Mouse (Mus musculus) liver, adult 2 months (tissue): ENCODE results near the gene Rdh5. TPM values are rescaled to one million over a fixed set of nuclear protein-coding genes. Genes with fewer than 3 reads are reported as not detected.

Experiments used
- DNase-seq: peaks from one replicate; pipeline ENCODE4 v3.0.0-alpha.2; 2011; ENCODE audit warnings: low read depth, low spot score; ENCODE audit errors: extremely low read depth
- H3K27ac ChIP-seq: fragments of 200-500 bp; replicated peaks from 2 replicates; pipeline ENCODE4 v1.5.1; 2012; ENCODE audit warnings: low read depth, mild to moderate bottlenecking, control low read depth, inconsistent platforms, low read length; ENCODE audit not compliant: insufficient read depth
- H3K27me3 ChIP-seq: fragments of 200-500 bp; 2 replicates; pipeline ENCODE4 v1.6.1; 2012; ENCODE audit warnings: mild to moderate bottlenecking, moderate library complexity, low read length, inconsistent platforms; ENCODE audit not compliant: control insufficient read depth, insufficient read depth
- H3K36me3 ChIP-seq: fragments of 200-500 bp; 2 replicates; pipeline ENCODE4 v1.6.1; 2012; ENCODE audit warnings: low read length, inconsistent platforms; ENCODE audit not compliant: control insufficient read depth, insufficient read depth
- H3K4me1 ChIP-seq: fragments of 200-500 bp; 2 replicates; pipeline ENCODE4 v1.6.1; 2011; ENCODE audit warnings: low read length; ENCODE audit not compliant: control insufficient read depth, insufficient read depth
- H3K4me3 ChIP-seq: fragments of 200-500 bp; 2 replicates; pipeline ENCODE4 v1.5.1; 2011; ENCODE audit warnings: low read depth, mild to moderate bottlenecking, control low read depth, low read length, moderate library complexity; ENCODE audit not compliant: insufficient read depth
- H3K79me2 ChIP-seq: fragments of 200-500 bp; 2 replicates; pipeline ENCODE4 v1.6.1; 2012; ENCODE audit warnings: inconsistent platforms, mild to moderate bottlenecking, low read length, moderate library complexity; ENCODE audit not compliant: control insufficient read depth, insufficient read depth
- H3K9ac ChIP-seq: fragments of 200-500 bp; 2 replicates; pipeline ENCODE4 v1.6.1; 2012; ENCODE audit warnings: low read depth, mild to moderate bottlenecking, control low read depth, inconsistent platforms, low read length
- CTCF ChIP-seq: fragments of 200-500 bp; IDR thresholded peaks from 2 replicates; pipeline ENCODE4 v1.5.1; 2011; ENCODE audit warnings: low read depth, low read length, control low read depth
- POLR2A ChIP-seq: fragments of 200-500 bp; IDR thresholded peaks from 2 replicates; pipeline ENCODE4 v1.6.1; 2011; ENCODE audit warnings: low read length, control low read depth; ENCODE audit not compliant: insufficient read depth; ENCODE audit errors: extremely low read depth
- WGBS: fragments of 180-500 bp; shearing (Covaris S2); methylation state at CpG from one replicate; pipeline ENCODE4 v1.1.7; 2018; 5-methylcytosine and 5-hydroxymethylcytosine counted together
- polyA plus RNA-seq: library from polyadenylated mRNA; depleted of rRNA; stranded (reverse); fragments of >200 nt; gene quantifications from 2 replicates; pipeline ENCODE4 v1.2.3, GENCODE M21; 2012; rRNA removed
- total RNA-seq: library from RNA; depleted of rRNA; stranded (reverse); fragments of >200 nt; gene quantifications from 2 replicates; pipeline ENCODE4 v1.2.3, GENCODE M21; 2014; rRNA removed

Rdh5 gene
- total and polyA plus RNA-seq, 2 experiments: 33.8 to 86.2 TPM

- no peak for DNase-seq
- WGBS: 90% methylated on average over 5 of the region's 5 CpGs
- Histone ChIP-seq H3K27me3 (no peaks in the 10 kb centered on the region), H3K4me1 (no peaks in the 10 kb centered on the region), H3K27ac (no peak overlapping the region), H3K36me3 (peaks cover 11% of the 10 kb centered on the region), H3K9ac (no peak overlapping the region), H3K4me3 (no peak overlapping the region), H3K79me2 (no peaks in the 10 kb centered on the region)
- TF ChIP-seq POLR2A: no peak
- no peak for TF ChIP-seq CTCF
These were observed 40.6 kb downstream of the Rdh5 start for GRCm38 (mm10) chr10:128882067-128882466.

- WGBS: 94% methylated on average over 2 of the region's 2 CpGs
- H3K4me1 ChIP-seq: no peaks in the 10 kb centered on the region
These were observed 43.9 kb downstream of the Rdh5 start for GRCm38 (mm10) chr10:128878811-128879210.

GRCm38 (mm10) chr10:128878291-128878690, 44.4 kb downstream of the Rdh5 start:
- Histone ChIP-seq H3K36me3 (peaks cover 32% of the 10 kb centered on the region), H3K27ac (no peak overlapping the region), H3K4me1 (no peaks in the 10 kb centered on the region), H3K79me2 (no peaks in the 10 kb centered on the region), H3K4me3 (no peak overlapping the region), H3K9ac (no peak overlapping the region), H3K27me3 (no peaks in the 10 kb centered on the region)
- TF ChIP-seq CTCF (no peak), POLR2A (no peak)
- no peak for DNase-seq

More at GRCm38 (mm10) chr10:128878811-128879210, 43.9 kb downstream of the Rdh5 start:
- Histone ChIP-seq H3K9ac (no peak overlapping the region), H3K36me3 (peaks cover 27% of the 10 kb centered on the region), H3K27ac (no peak overlapping the region), H3K4me3 (no peak overlapping the region), H3K27me3 (no peaks in the 10 kb centered on the region), H3K79me2 (no peaks in the 10 kb centered on the region)
- DNase-seq: no peak
- TF ChIP-seq CTCF (no peak), POLR2A (no peak)

DNA sequence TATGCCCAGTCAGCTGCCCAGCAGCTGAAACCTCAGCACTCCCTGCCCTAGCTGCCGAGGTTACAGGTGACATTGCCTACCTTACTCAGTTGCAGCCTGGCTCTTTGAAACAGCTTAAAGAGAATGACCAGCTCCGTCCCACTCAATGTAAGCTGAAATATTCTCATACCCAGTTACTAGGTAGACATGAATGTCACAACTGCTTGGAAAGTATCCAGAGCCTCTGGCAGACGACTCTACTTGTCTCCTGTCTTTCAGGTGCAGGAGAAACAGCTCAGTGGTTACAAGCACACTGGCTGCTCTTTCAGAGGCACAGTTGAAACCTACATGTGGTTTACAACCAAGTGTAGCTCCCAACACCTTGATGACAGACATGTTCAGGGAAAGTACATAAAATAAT, 52.3 kb downstream of the Rdh5 start:
- DNase-seq: peak; percentile 62
- 39% methylated on average over 3 of the region's 3 CpGs for WGBS
- peaks cover 53% of the 10 kb centered on the region for H3K36me3 ChIP-seq

DNA sequence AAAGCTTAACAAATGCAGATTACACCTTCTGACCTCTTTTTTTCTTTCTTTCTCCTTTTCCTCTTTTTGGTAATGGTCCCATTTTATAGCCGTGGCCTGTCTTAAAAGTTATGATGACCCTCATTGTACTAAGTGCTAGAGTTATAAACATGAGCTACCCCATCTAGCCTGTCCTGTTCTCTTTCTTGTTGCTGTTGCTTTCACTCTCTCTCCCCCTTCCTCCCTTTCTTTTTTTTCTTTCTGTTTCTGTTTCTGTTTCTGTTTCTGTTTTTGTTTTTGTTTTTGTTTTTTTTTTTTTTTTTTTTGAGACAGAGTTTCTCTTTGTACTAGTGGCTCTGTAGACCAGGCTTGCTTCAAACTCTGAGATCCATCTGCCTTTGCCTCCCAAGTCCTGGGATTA, 56.2 kb downstream of the Rdh5 start:
- no peaks in the 10 kb centered on the region for H3K4me1 ChIP-seq
- WGBS: 89% methylated on average over 1 of the region's 1 CpGs
- no peaks in the 10 kb centered on the region; the same call in 1 of the 2 replicates for H3K79me2 ChIP-seq
- no peak overlapping the region for H3K27ac ChIP-seq
- DNase-seq: no peak
- TF ChIP-seq POLR2A: no peak
- no peak for TF ChIP-seq CTCF
- no peak overlapping the region for H3K9ac ChIP-seq
- H3K27me3 ChIP-seq: no peaks in the 10 kb centered on the region
- H3K36me3 ChIP-seq: peaks cover 45% of the 10 kb centered on the region
- no peak overlapping the region for H3K4me3 ChIP-seq

More for the DNA sequence above, 52.3 kb downstream of the Rdh5 start:
- no peak for TF ChIP-seq POLR2A
- H3K4me3 ChIP-seq: no peak overlapping the region
- no peaks in the 10 kb centered on the region for H3K79me2 ChIP-seq
- no peaks in the 10 kb centered on the region for H3K27me3 ChIP-seq
- H3K4me1 ChIP-seq: no peaks in the 10 kb centered on the region
- H3K27ac ChIP-seq: no peak overlapping the region
- H3K9ac ChIP-seq: no peak overlapping the region

DNA sequence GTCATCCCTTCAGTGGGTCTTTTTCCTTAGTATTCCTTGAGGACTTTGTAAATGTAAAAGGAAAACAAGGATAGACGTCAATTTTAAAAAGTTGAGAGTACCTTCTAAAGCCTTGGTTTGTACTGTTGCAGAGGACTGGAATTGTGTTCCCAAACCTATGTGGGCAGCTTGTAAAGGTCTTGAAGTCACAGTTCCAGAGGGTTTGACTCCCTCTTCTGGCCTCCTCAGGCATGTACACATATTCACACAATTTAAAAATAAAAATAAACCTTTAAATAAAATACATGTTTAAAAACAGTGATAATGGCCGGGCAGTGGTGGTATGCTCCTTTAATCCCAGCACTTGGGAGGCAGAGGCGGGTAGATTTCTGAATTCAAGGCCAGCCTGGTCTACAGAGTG, 56.6 kb downstream of the Rdh5 start:
- no peak overlapping the region for H3K27ac ChIP-seq
- H3K36me3 ChIP-seq: peaks cover 45% of the 10 kb centered on the region
- no peak overlapping the region for H3K4me3 ChIP-seq
- H3K9ac ChIP-seq: no peak overlapping the region
- H3K4me1 ChIP-seq: no peaks in the 10 kb centered on the region
- TF ChIP-seq CTCF: 0 out of 2 replicates have a peak, but pooled peaks have one; percentile 11
- no peak for TF ChIP-seq POLR2A
- no peaks in the 10 kb centered on the region for H3K27me3 ChIP-seq
- WGBS: 91% methylated on average over 3 of the region's 3 CpGs
- no peak for DNase-seq
- H3K79me2 ChIP-seq: no peaks in the 10 kb centered on the region; the same call in 1 of the 2 replicates

Other genes starting within 250 kb of the Rdh5 start
- gene Suox, start 248.8 kb downstream of the Rdh5 start, total RNA-seq: 135 and 145 TPM in 2 replicates
- 103 and 168 TPM in 2 replicates for gene Suox, start 248.8 kb downstream of the Rdh5 start, polyA plus RNA-seq
- 68.6 and 74.0 TPM in 2 replicates for gene Rab5b, start 226.6 kb downstream of the Rdh5 start, total RNA-seq
- 78.8 and 80.5 TPM in 2 replicates for gene Rab5b, start 226.6 kb downstream of the Rdh5 start, polyA plus RNA-seq
- 0.09 and 0.40 TPM in 2 replicates for gene Pmel, start 218.7 kb downstream of the Rdh5 start, total RNA-seq
- 0.72 and 0.83 TPM in 2 replicates for gene Pmel, start 218.7 kb downstream of the Rdh5 start, polyA plus RNA-seq
- 4.7 and 7.6 TPM in 2 replicates for gene Cdk2, start 217.9 kb downstream of the Rdh5 start, total RNA-seq
- gene Cdk2, start 217.9 kb downstream of the Rdh5 start, polyA plus RNA-seq: 7.0 and 8.3 TPM in 2 replicates
- 4.1 and 6.5 TPM in 2 replicates for gene Dgka, start 178.0 kb downstream of the Rdh5 start, total RNA-seq
- gene Dgka, start 178.0 kb downstream of the Rdh5 start, polyA plus RNA-seq: 7.1 and 7.2 TPM in 2 replicates
- 9.5 and 12.7 TPM in 2 replicates for gene Pym1, start 175.0 kb downstream of the Rdh5 start, total RNA-seq
- 15.0 and 15.6 TPM in 2 replicates for gene Pym1, start 175.0 kb downstream of the Rdh5 start, polyA plus RNA-seq
- 74.3 and 79.8 TPM in 2 replicates for gene Mmp19, start 132.0 kb downstream of the Rdh5 start, total RNA-seq
- gene Mmp19, start 132.0 kb downstream of the Rdh5 start, polyA plus RNA-seq: 48.4 and 67.5 TPM in 2 replicates
- 23.5 and 25.3 TPM in 2 replicates for gene Dnajc14, start 118.8 kb downstream of the Rdh5 start, total RNA-seq
- 9.2 and 9.7 TPM in 2 replicates for gene Dnajc14, start 118.8 kb downstream of the Rdh5 start, polyA plus RNA-seq
- 1.3 and 1.6 TPM in 2 replicates for gene Tmem198b, start 118.5 kb downstream of the Rdh5 start, total RNA-seq
- gene Tmem198b, start 118.5 kb downstream of the Rdh5 start, polyA plus RNA-seq: 4.5 and 5.7 TPM in 2 replicates
- 23.1 and 25.8 TPM in 2 replicates for gene Sarnp, start 105.6 kb downstream of the Rdh5 start, total RNA-seq
- 6.7 and 6.9 TPM in 2 replicates for gene Sarnp, start 105.6 kb downstream of the Rdh5 start, polyA plus RNA-seq
- 73.2 and 76.7 TPM in 2 replicates for gene Ormdl2, start 101.2 kb downstream of the Rdh5 start, total RNA-seq
- gene Ormdl2, start 101.2 kb downstream of the Rdh5 start, polyA plus RNA-seq: 93.2 and 94.6 TPM in 2 replicates
- gene Gdf11, start 31.2 kb downstream of the Rdh5 start, total RNA-seq: 0.09 and 0.13 TPM in 2 replicates
- gene Gdf11, start 31.2 kb downstream of the Rdh5 start, polyA plus RNA-seq: 0.04 and 0.05 TPM in 2 replicates
- gene Cd63, start 21.9 kb downstream of the Rdh5 start, total RNA-seq: 4.1 and 5.2 TPM in 2 replicates
- 2.9 and 4.4 TPM in 2 replicates for gene Cd63, start 21.9 kb downstream of the Rdh5 start, polyA plus RNA-seq
- 91.1 and 106 TPM in 2 replicates for gene Bloc1s1, start 1.1 kb upstream of the Rdh5 start, total RNA-seq
- gene Bloc1s1, start 1.1 kb upstream of the Rdh5 start, polyA plus RNA-seq: 192 and 226 TPM in 2 replicates
- gene Itga7, start 10.9 kb upstream of the Rdh5 start, total RNA-seq: 4.6 and 4.9 TPM in 2 replicates
- 9.5 and 11.0 TPM in 2 replicates for gene Itga7, start 10.9 kb upstream of the Rdh5 start, polyA plus RNA-seq
- 639 and 785 TPM in 2 replicates for gene Mettl7b, start 38.1 kb upstream of the Rdh5 start, total RNA-seq
- gene Mettl7b, start 38.1 kb upstream of the Rdh5 start, polyA plus RNA-seq: 780 and 929 TPM in 2 replicates
- gene Olfr9, start 66.5 kb upstream of the Rdh5 start, total RNA-seq: 0.07 TPM in 1 of 2 replicates, not detected in the other
- gene Olfr9, start 66.5 kb upstream of the Rdh5 start, polyA plus RNA-seq: 0.02 TPM in 1 of 2 replicates, not detected in the other
- not detected in 2 replicates for gene Olfr763, start 87.9 kb upstream of the Rdh5 start, total RNA-seq
- not detected in 2 replicates for gene Olfr763, start 87.9 kb upstream of the Rdh5 start, polyA plus RNA-seq
- not detected in 2 replicates for gene Olfr764-ps1, start 117.0 kb upstream of the Rdh5 start, total RNA-seq
- not detected in 2 replicates for gene Olfr764-ps1, start 117.0 kb upstream of the Rdh5 start, polyA plus RNA-seq
- not detected in 2 replicates for gene Olfr765, start 127.1 kb upstream of the Rdh5 start, total RNA-seq
- gene Olfr765, start 127.1 kb upstream of the Rdh5 start, polyA plus RNA-seq: not detected in 2 replicates
- not detected in 2 replicates for gene Olfr766-ps1, start 146.1 kb upstream of the Rdh5 start, total RNA-seq
- not detected in 2 replicates for gene Olfr766-ps1, start 146.1 kb upstream of the Rdh5 start, polyA plus RNA-seq
- gene Olfr767, start 160.0 kb upstream of the Rdh5 start, total RNA-seq: not detected in 2 replicates
- gene Olfr767, start 160.0 kb upstream of the Rdh5 start, polyA plus RNA-seq: not detected in 2 replicates
- gene Olfr768, start 176.5 kb upstream of the Rdh5 start, total RNA-seq: not detected in 2 replicates
- gene Olfr768, start 176.5 kb upstream of the Rdh5 start, polyA plus RNA-seq: not detected in 2 replicates
- gene Olfr769, start 195.0 kb upstream of the Rdh5 start, total RNA-seq: not detected in 2 replicates
- gene Olfr769, start 195.0 kb upstream of the Rdh5 start, polyA plus RNA-seq: not detected in 2 replicates
- gene Olfr770, start 216.1 kb upstream of the Rdh5 start, total RNA-seq: not detected in 2 replicates
- gene Olfr770, start 216.1 kb upstream of the Rdh5 start, polyA plus RNA-seq: not detected in 2 replicates
- not detected in 2 replicates for gene Olfr771, start 241.9 kb upstream of the Rdh5 start, total RNA-seq
- gene Olfr771, start 241.9 kb upstream of the Rdh5 start, polyA plus RNA-seq: not detected in 2 replicates